In genomic region chr2:76965542-76965941, GRCm38 (mm10) we compare ENCODE assay signal across 21 mouse cellular contexts. TPM values are rescaled to one million over a fixed set of nuclear protein-coding genes. Genes with fewer than 3 reads are reported as not detected.
"Had no signal": no experiment of that assay in that cellular context is flagged by ENCODE, and none has a peak within 500 bp of the region (broad histone marks: within the 10 kb centered on the region; RNA-seq: fewer than 3 reads in every experiment).

No protein-coding gene starts in this region.

- H3K9me3 ChIP-seq: liver, embryonic 15.5 days; lung, embryonic 15.5 days; midbrain, embryonic 13.5 days; midbrain, embryonic 15.5 days; neural tube, embryonic 13.5 days; neural tube, embryonic 15.5 days had no signal

- H3K36me3 ChIP-seq: liver, embryonic 15.5 days; lung, embryonic 15.5 days; midbrain, embryonic 13.5 days; midbrain, embryonic 15.5 days; neural tube, embryonic 13.5 days; neural tube, embryonic 15.5 days had no signal

- H3K9ac ChIP-seq: liver, embryonic 15.5 days; liver, postnatal 0 days; lung, embryonic 15.5 days; midbrain, embryonic 13.5 days; midbrain, embryonic 15.5 days; neural tube, embryonic 13.5 days; neural tube, embryonic 15.5 days had no signal

- H3K4me2 ChIP-seq: liver, embryonic 15.5 days; lung, embryonic 15.5 days; midbrain, embryonic 11.5 days; midbrain, embryonic 13.5 days; midbrain, embryonic 15.5 days; neural tube, embryonic 13.5 days; neural tube, embryonic 15.5 days had no signal

- H3K27ac ChIP-seq: liver, embryonic 15.5 days; lung, embryonic 15.5 days; macrophage; midbrain, embryonic 13.5 days; midbrain, embryonic 15.5 days; neural tube, embryonic 13.5 days; neural tube, embryonic 15.5 days had no signal

- H3K4me3 ChIP-seq: liver, embryonic 15.5 days; lung, embryonic 15.5 days; midbrain, embryonic 13.5 days; midbrain, embryonic 15.5 days; neural tube, embryonic 13.5 days; neural tube, embryonic 15.5 days had no signal

- H3K4me1 ChIP-seq: liver, embryonic 15.5 days; lung, embryonic 15.5 days; midbrain, embryonic 13.5 days; midbrain, embryonic 15.5 days; neural tube, embryonic 13.5 days; neural tube, embryonic 15.5 days had no signal

- ATAC-seq: liver, postnatal 0 days; lung, postnatal 0 days; midbrain, embryonic 13.5 days; midbrain, embryonic 15.5 days had no signal

- DNase-seq: liver, postnatal 0 days; lung, adult 2 months; lung, postnatal 14 days; lung, postnatal 36 days; retina, postnatal 1 day; right cerebral cortex, adult 18-20 months; right cerebral cortex, postnatal 25 days; right cerebral cortex, postnatal 4 days; spleen, adult 18-20 months; thymus, adult 18-20 months; thymus, postnatal 14 days; thymus, postnatal 36 days had no signal

- H3K27me3 ChIP-seq: liver, embryonic 15.5 days; lung, embryonic 15.5 days; midbrain, embryonic 13.5 days; midbrain, embryonic 15.5 days; neural tube, embryonic 13.5 days had no signal

RNA-seq across cellular contexts. Expression of gene Ttn, which starts 16.8 kb away (rescaled TPM):
- polyA plus RNA-seq: macrophage had no signal
